Mouse (Mus musculus) cerebellum, postnatal 14 days (tissue): ENCODE results near the gene Dnajc10.

Experiments used
- DNase-seq, 2 experiments: peaks; one replicate each; pipeline ENCODE4 v3.0.0; 2021; ENCODE audit warnings: mixed read lengths in 2 of 2

Dnajc10 gene

GRCm38 (mm10) chr2:80354531-80354930, 39.3 kb downstream of the Dnajc10 start:
- no peak for DNase-seq

- DNase-seq, result peak; percentile 21 to 29
Observed at GRCm38 (mm10) chr2:80356656-80357231, 41.5 kb downstream of the Dnajc10 start.

- no peak for DNase-seq
Observed at GRCm38 (mm10) chr2:80371458-80371857, 56.2 kb downstream of the Dnajc10 start.

- DNase-seq, result no peak
Observed at GRCm38 (mm10) chr2:80374892-80375291, 59.6 kb downstream of the Dnajc10 start.

GRCm38 (mm10) chr2:80379848-80380247, 64.6 kb downstream of the Dnajc10 start:
- DNase-seq, result no peak

- no peak for DNase-seq
Observed at GRCm38 (mm10) chr2:80384447-80384846, 69.2 kb downstream of the Dnajc10 start.

GRCm38 (mm10) chr2:80386255-80386654, 71.0 kb downstream of the Dnajc10 start:
- DNase-seq, result no peak

GRCm38 (mm10) chr2:80387668-80388067, 72.4 kb downstream of the Dnajc10 start:
- DNase-seq, result no peak

GRCm38 (mm10) chr2:80388341-80388740, 73.1 kb downstream of the Dnajc10 start:
- DNase-seq, result no peak

- no peak for DNase-seq
Observed at GRCm38 (mm10) chr2:80396057-80396456, 80.8 kb downstream of the Dnajc10 start.

- no peak for DNase-seq
Observed at GRCm38 (mm10) chr2:80396864-80397263, 81.6 kb downstream of the Dnajc10 start.

GRCm38 (mm10) chr2:80398595-80399099, 83.4 kb downstream of the Dnajc10 start:
- no peak for DNase-seq
